Mouse (Mus musculus): ENCODE data around the gene Tmem38a. TPM values are rescaled to one million over a fixed set of nuclear protein-coding genes. Genes with fewer than 3 reads are reported as not detected.
A peak's percentile ranks its signal among the peaks of the same experiment; 100 is the strongest.

Tmem38a gene
- total and polyA plus RNA-seq, 3 experiments: 0.92 to 3.0 TPM; not detected in 1

- H3K27me3 ChIP-seq (ENCODE audit: control insufficient read depth in 1 of 2, insufficient read depth in 2 of 2, low read length in 2 of 2): no peaks in the 10 kb centered on the region
- no peak for DNase-seq (ENCODE audit: low read depth, low spot score)
- H3K9ac ChIP-seq (ENCODE audit: control insufficient read depth, low read depth, low read length, poor library complexity, severe bottlenecking): no peak overlapping the region
- peaks cover 0 to 9% of the 10 kb centered on the region in 2 experiments; a peak in 2 of 4 replicates for H3K4me1 ChIP-seq (ENCODE audit: control insufficient read depth in 1 of 2, insufficient read depth in 2 of 2, low read length in 2 of 2)
- H3K79me2 ChIP-seq (ENCODE audit: control insufficient read depth, insufficient read depth, low read length, poor library complexity): no peaks in the 10 kb centered on the region
- no peaks in the 10 kb centered on the region for H3K9me3 ChIP-seq (replicated peaks; ENCODE audit: insufficient read depth, low read length)
- TF ChIP-seq CTCF (IDR thresholded peaks at IDR 0.05 in 2 of 3, conservative IDR thresholded peaks at IDR 0.05 in 1 of 3; ENCODE audit: control insufficient read depth in 1 of 3, insufficient read depth in 1 of 3, low read depth in 2 of 3, low read length in 3 of 3, poor library complexity in 1 of 3, severe bottlenecking in 1 of 3) (peak in 1 of 3 experiments; percentile 36; a peak in 2 of 6 replicates), MYC (IDR thresholded peaks at IDR 0.05; ENCODE audit: low read depth, low read length) (no peak)
- H3K27ac ChIP-seq (ENCODE audit: control insufficient read depth, low read depth, low read length): no peak overlapping the region
- H3K36me3 ChIP-seq (ENCODE audit: control insufficient read depth in 1 of 2, insufficient read depth in 2 of 2, low read length in 2 of 2): no peaks in the 10 kb centered on the region
- H3K4me3 ChIP-seq (ENCODE audit: control insufficient read depth in 1 of 2, insufficient read depth in 1 of 2, low read depth in 2 of 2, low read length in 2 of 2): no peak overlapping the region
Measured at GRCm38 (mm10) chr8:72579374-72579773, 7.5 kb downstream of the Tmem38a start.

- Histone ChIP-seq H3K9ac (ENCODE audit: control insufficient read depth, low read depth, low read length, poor library complexity, severe bottlenecking) (no peak overlapping the region), H3K27me3 (ENCODE audit: control insufficient read depth in 1 of 2, insufficient read depth in 2 of 2, low read length in 2 of 2) (no peaks in the 10 kb centered on the region), H3K27ac (ENCODE audit: control insufficient read depth, low read depth, low read length) (no peak overlapping the region), H3K9me3 (replicated peaks; ENCODE audit: insufficient read depth, low read length) (no peaks in the 10 kb centered on the region), H3K36me3 (ENCODE audit: control insufficient read depth in 1 of 2, insufficient read depth in 2 of 2, low read length in 2 of 2) (no peaks in the 10 kb centered on the region), H3K4me3 (ENCODE audit: control insufficient read depth in 1 of 2, insufficient read depth in 1 of 2, low read depth in 2 of 2, low read length in 2 of 2) (no peak overlapping the region), H3K79me2 (ENCODE audit: control insufficient read depth, insufficient read depth, low read length, poor library complexity) (no peaks in the 10 kb centered on the region), H3K4me1 (ENCODE audit: control insufficient read depth in 1 of 2, insufficient read depth in 2 of 2, low read length in 2 of 2) (peaks cover 0 to 9% of the 10 kb centered on the region in 2 experiments; a peak in 2 of 4 replicates)
- peak; percentile 64 for DNase-seq (ENCODE audit: low read depth, low spot score)
- TF ChIP-seq ETS1 (IDR thresholded peaks at IDR 0.05; ENCODE audit: low read depth, low read length): 0 out of 2 replicates have a peak, but pooled peaks have one; percentile 37
- TF ChIP-seq BHLHE40 (IDR thresholded peaks at IDR 0.05; ENCODE audit: borderline replicate concordance, low read depth, low read length): no peak
- no peak for TF ChIP-seq MAZ (IDR thresholded peaks at IDR 0.05; ENCODE audit: low read depth, low read length)
- no peak for TF ChIP-seq USF2 (IDR thresholded peaks at IDR 0.05; ENCODE audit: borderline replicate concordance in 1 of 2, insufficient read depth in 1 of 2, low read depth in 1 of 2, low read length in 2 of 2)
- TF ChIP-seq NELFE (IDR thresholded peaks at IDR 0.05; ENCODE audit: low read depth, low read length): no peak
Measured at GRCm38 (mm10) chr8:72583056-72583771, 11.4 kb downstream of the Tmem38a start.

- no peaks in the 10 kb centered on the region for H3K79me2 ChIP-seq (ENCODE audit: control insufficient read depth, insufficient read depth, low read length, poor library complexity)
- no peak for DNase-seq (ENCODE audit: low read depth, low spot score)
- TF ChIP-seq ZNF384 (IDR thresholded peaks at IDR 0.05; ENCODE audit: low read depth, low read length): no peak
- no peak for TF ChIP-seq EP300 (IDR thresholded peaks at IDR 0.05; ENCODE audit: low read depth in 1 of 2, low read length in 2 of 2)
- TF ChIP-seq NRF1 (IDR thresholded peaks at IDR 0.05; ENCODE audit: insufficient read depth, low read depth, low read length, poor library complexity, severe bottlenecking): no peak
- TF ChIP-seq CTCF (IDR thresholded peaks at IDR 0.05 in 2 of 3, conservative IDR thresholded peaks at IDR 0.05 in 1 of 3; ENCODE audit: control insufficient read depth in 1 of 3, insufficient read depth in 1 of 3, low read depth in 2 of 3, low read length in 3 of 3, poor library complexity in 1 of 3, severe bottlenecking in 1 of 3): no peak
- no peak for TF ChIP-seq GABPA (IDR thresholded peaks at IDR 0.05; ENCODE audit: low read depth, low read length)
- TF ChIP-seq TBP (IDR thresholded peaks at IDR 0.05; ENCODE audit: low read depth, low read length): no peak
- no peak overlapping the region for H3K27ac ChIP-seq (ENCODE audit: control insufficient read depth, low read depth, low read length)
- no peaks in the 10 kb centered on the region for H3K27me3 ChIP-seq (ENCODE audit: control insufficient read depth in 1 of 2, insufficient read depth in 2 of 2, low read length in 2 of 2)
- no peaks in the 10 kb centered on the region for H3K36me3 ChIP-seq (ENCODE audit: control insufficient read depth in 1 of 2, insufficient read depth in 2 of 2, low read length in 2 of 2)
- peaks cover 0 to 7% of the 10 kb centered on the region in 2 experiments; a peak in 2 of 4 replicates for H3K4me1 ChIP-seq (ENCODE audit: control insufficient read depth in 1 of 2, insufficient read depth in 2 of 2, low read length in 2 of 2)
- no peaks in the 10 kb centered on the region for H3K9me3 ChIP-seq (replicated peaks; ENCODE audit: insufficient read depth, low read length)
- no peak overlapping the region for H3K9ac ChIP-seq (ENCODE audit: control insufficient read depth, low read depth, low read length, poor library complexity, severe bottlenecking)
- no peak overlapping the region for H3K4me3 ChIP-seq (ENCODE audit: control insufficient read depth in 1 of 2, insufficient read depth in 1 of 2, low read depth in 2 of 2, low read length in 2 of 2)
Measured at GRCm38 (mm10) chr8:72584390-72584789, 12.5 kb downstream of the Tmem38a start.

All from MEL (cell line).